Mouse (Mus musculus) cerebellum, adult 9-11 months (tissue): Measurements from ENCODE around the gene Vmp1.

Experiments
- DNase-seq: peaks from one replicate; pipeline ENCODE4 v3.0.0; 2022

Gene Vmp1

DNA sequence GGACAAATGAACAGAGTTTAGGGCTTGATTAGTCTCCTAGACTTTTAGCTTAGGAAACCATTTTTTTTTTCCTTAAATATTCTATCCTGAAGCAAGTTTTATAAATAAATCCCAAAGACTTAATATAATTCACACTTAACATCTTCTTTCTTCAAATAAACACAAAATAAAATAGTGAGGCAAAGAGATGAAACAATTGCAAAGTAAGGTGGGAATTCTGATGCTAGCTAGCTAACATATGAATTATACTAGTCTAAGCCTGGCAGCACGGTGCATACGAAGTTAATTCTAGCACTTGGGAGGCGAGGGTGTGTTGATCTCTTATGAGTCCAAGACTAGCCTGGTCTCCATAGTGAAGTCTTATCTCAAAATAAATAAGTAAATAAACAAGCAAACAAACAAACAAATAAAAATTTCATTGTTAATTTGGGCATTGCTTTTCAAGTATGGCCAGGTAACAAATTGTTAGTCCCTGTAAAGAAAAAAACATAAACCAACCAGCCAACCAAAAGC is 100.3 kb downstream of the Vmp1 start:
- no peak for DNase-seq

DNA sequence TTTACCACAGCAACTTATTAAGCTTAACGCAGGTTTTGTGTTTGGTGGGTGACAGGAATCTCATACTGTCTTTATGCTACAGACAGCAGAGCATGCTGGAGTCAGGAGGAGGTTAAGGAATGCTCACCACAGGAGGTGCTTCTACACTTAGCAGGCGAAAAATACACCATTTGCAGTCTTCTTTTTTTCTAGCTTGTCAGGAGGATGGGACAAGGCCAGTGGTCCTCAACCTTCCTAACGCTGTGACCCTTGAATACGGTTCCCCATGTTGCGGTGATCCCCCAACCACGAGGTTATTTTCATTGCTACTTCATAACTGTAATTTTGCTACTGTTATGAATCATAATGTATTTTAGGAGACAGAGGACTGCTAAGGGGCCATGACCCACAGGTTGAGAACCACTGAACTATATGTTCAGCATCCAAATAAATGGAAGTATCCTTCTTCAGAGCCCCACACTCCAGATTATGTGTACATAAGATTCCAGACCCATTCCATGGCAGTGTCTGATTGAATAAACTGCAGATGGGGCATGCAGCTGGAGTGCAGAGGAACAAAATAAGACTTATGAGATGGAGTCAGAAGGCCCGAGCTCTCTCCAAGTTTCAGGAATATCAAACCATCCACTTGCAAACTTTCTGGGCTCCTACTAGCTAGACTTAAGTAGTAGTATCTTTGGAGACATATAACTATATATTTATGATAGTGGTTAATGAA is 100.9 kb downstream of the Vmp1 start:
- DNase-seq: no peak

DNA sequence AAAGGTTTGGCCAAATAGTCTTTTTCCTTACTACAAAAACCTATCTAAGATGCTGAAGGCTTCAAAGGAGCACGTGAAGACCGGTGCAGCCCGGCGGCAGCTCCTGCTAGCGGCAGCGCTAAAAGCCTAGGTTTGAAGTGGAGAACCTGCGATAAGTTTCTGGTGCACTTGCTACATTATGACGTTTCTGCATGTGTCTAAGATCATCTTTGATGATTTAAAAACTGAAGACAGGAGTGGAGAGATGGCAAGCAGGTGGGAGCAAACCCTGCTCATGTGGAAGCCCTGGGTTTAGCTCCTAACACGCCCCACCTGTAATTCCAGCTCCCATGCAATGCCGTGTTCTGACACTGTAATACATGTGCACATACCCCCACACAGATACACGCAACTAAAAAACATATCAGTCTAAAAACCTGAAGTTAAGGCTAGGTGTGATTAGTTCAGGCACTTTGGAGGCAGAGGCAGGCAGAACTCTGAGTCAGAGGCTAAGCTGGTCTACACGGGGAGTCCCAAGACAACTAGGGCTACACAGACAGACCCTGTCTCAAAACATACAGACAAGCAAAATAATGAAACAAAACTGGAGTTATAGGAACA is 101.6 kb downstream of the Vmp1 start:
- DNase-seq: no peak

DNA sequence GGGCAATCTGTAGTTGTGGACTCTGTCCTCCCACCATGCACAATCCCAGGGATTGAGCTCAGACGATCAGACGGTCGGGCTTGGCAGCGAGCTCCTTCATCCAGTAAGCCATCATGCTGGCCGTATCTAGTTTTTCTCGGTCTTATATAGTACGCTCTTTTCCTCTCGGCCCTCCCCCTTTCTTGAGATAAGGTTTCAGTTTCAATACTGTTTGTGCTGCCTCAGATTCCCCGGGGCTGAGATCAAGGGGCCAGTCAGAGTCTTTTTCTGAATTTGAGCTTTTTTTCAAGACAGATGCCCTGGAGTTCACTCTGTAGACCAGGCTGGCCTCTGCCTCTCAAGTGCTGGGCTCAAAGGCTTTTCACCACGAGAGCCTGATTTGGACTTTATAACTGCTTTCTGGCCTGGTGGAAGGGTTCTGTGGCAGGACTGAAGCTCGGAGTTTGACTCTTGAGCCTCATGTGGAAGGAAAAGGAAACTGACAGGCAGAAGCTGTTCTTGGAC is 102.3 kb downstream of the Vmp1 start:
- no peak for DNase-seq

DNA sequence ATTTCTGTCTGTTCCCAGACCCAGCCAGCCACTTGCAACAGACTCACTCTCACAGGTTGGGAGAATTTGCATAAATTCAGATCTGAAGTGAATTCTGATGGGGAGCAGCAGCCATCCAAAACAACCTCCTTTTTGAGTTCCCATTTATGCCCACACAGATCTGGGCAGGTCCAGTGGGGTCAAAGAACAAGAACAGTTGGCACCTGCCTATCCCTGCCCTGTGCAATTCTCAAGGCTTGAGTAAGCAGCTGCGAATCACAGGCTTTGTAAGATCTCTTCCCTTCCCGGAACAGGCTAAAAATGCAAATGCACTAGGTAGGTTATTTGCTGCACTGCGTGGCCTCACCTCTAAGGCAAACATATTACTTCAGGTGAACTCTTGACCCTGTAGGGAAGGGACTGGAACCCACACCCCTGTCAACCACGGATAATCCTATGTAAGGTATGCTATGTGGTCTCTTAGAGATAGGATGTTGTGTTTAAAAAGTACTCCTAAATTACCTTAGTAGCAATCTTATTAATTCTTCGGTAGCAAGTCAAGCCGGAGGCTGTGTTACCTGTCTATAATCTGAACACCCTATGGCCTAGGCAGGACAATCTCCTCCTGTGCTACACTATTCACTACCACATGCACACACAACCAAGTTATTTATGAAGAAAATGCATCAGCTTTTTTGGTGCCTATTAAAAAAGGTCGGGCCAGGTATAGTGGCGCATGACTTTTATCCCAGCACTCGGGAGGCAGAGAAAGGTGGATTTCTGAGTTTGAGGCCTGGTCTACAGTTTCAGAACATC is 103.1 kb downstream of the Vmp1 start:
- no peak for DNase-seq

DNA sequence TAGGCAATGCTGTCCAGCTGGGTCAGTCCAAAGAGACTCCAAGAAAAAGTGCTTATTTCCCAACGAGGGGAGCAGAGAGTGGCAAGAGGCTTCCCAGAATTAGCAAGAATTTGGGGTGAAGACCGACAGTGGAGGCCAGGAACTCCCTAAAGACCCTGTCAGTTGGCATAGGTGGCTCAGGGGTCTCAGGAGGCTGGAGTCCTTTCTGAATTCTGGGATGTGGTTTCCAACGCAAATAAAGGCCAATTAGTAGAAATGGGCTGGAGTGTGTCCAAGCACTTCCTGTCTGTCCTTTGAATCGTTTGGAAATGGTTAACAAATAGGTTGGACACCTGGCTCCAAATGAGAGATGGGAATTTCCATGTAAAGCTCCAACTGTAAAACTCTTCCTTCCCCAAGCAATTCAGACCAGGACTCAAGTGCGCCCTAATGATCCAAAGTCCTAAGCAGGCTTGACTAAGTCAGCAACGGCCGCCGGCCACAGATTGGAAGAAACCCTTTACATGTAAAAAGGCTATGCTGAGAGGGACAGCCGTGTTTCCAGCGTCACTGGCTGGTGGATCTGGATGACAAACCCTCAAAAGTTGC is 103.8 kb downstream of the Vmp1 start:
- DNase-seq: no peak

DNA sequence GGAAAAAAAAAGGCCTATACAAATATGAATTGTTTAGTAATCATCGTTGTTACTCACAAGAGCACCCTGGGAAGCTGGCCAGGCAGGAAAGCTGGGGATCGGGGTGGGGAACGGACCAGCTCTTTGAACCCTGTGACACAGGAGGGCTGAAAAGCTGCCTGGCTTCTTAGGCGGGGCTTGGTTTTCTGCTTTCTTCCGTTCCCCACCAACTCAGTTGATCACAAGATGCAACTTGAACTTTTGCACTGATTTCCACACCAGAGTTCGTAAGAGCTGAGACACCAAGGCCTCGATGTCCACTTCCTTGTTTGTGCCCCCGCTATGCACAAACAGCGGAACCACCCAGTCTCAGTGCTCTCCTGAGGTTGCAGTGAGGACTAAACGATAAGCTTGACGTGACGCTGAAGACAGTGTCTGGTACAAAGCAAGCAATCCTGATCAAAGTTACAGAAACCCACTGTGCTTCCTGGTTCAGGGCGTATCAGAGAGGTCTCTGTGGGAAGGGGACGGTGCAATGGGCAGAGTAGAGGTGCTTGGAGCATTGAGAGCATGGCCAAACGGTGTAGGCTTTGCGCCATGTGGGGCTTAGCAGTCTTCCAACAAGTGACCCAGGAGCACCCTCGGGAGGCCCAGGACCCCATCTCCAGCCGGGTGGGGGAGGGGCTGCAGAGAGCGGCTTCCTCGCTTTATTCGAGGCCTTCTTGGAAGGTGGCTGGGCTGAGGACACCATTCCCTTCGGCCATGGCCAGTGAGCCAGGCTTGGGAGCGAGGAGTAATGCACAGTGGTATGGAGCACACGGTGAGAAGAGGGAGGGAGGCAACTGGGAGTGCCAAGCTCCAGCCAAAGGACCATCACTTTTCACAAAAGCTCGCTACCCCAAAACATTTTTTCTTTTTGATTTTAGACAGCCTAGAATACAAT is 104.6 kb downstream of the Vmp1 start:
- no peak for DNase-seq

DNA sequence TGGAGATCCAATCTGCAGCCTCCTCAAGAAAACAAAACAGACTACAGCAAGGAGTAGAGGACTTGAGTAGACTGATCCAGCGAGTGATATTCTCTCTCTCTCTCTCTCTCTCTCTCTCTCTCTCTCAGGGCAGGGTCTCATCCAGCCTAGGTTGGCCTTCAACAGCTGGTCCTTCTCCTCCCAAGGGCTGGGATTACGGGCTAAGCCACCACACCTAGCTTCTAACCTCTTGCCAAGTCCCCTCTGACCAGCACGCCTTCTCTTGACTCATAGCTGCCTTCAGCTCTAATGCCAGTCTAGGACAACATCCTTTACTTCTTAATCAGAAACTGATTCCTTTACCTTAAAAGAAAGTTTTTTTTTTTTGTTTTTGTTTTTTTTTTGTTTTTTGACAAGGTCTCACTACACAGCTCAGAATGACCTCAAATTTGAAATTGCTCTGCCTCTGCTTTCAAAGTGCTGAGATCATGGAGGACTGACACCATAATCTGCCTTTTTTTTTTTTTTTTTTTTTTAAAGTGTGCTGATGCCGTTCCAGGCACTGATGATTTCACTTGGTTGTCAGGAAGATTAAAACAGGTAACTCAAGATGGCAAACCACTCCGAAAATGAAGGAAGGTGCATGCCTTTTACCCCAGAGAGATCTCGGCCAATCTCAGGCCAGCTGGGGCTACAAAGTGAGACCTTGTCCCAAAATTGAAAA is 105.4 kb downstream of the Vmp1 start:
- no peak for DNase-seq

DNA sequence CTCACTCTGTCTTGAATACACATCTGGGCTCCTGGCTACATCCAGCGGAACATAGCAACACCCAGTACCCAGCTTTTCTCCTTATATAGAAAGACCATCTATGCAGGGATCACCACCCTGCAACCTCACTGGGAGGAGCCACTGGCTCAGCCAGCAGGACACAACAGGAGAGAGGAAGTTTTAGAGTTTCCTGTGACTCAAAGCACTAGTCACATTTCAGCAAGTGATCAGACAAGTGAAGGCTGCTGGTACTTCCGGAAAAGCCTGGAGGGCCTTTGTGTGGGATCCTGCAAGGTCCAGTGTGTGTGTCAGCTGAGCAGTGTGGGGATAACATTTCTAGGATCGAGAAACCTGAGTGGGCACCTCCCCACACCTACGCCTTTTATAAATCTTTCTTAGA is 106.4 kb downstream of the Vmp1 start:
- no peak for DNase-seq

DNA sequence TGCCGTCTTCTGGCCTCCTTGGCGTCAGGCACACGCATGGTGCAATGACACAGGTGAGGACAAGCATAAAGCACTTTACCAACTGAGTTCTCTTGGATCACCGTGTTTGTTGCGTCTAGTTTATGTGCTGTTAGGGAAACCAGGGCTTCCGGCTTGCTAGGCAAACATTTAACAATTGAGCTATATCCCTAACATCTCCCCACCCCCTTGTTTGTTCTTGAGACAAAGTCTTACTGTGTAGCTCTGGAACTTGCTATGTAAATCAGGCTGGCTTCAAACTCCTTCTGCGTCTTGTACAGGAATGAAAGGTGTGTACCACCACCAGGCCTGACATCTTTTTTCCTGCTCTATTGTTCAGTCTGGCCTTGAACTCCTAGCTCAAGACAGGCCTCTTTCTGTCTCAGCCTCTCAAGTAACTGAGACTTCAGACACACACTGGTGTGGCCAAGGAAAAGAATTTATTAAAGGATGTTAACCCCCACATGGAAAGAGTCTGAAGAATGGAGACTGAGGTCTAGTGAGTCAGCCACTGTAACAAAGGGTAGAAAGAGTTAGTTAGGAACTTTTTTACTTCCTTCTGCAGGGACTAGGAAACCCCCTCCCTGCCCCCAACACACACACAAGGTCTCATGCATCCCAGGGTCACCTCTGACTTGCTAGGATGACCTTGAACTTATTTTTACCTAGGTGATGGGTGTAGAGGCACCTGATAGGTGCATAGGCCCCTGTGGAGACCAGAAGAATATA is 107.8 kb downstream of the Vmp1 start:
- no peak for DNase-seq

DNA sequence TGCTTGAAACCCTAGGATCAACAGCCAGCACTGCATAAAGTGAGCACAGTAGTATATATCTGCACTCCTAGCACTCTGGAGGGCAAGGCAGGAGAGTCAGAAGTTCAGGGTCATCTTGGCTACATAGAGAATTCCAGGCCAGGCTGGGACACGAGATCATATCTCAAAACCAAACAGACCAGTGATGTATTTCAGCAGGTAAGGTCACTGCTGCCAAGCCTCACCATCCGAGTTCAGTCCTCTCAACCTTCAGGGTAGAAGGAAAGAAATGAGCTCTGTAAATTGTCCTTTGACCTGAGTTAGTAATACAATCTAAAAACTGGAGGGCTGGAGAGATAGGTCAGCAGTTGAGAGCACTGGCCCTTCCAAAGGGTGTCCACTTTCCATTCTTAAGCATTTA is 109.2 kb downstream of the Vmp1 start:
- no peak for DNase-seq

DNA sequence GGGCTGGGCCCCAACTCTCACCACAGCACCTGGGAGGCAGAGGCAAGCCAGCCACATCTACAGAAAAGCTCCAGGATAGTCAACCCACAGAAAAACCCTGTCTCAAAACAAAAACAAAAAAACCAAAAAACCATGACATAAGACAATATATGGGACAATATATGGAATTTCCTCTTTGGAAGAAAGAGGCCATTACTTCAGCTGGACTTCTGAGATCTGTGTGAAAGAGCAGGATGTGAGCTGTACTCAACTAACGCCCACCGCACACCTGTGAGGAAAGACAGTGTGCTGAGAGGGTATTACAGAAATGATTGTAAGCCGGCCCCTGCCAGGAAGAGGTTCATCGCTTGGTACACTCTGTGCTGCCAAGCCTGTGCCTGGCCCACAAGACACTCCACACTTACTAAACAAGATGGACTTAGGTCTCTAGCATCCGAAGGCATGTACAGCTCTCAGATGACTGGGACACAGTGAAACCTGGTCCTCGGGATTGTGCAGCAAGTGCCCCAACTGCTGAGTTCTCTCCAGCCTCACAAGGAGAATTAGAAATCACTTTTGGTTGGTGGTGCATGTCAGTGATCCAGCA is 109.9 kb downstream of the Vmp1 start:
- DNase-seq: no peak

DNA sequence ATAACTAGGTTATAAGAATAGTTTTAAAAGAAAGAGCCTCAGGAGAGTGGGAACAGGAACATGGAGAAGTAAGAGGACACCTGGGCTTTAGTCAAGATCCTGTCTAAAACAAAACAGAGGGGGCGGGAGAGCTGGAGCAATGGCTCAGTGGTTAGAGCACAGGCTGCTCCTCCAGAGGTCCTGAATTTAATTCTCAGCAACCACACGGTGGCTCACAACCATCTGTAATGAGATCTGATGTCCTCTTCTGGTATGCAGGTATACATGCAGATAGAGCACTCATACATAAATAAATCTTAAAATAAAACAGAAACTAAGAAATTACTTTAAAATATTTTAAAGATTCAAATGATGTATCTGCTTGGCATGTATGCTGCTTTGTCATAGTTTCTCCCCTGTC is 111.0 kb downstream of the Vmp1 start:
- no peak for DNase-seq

DNA sequence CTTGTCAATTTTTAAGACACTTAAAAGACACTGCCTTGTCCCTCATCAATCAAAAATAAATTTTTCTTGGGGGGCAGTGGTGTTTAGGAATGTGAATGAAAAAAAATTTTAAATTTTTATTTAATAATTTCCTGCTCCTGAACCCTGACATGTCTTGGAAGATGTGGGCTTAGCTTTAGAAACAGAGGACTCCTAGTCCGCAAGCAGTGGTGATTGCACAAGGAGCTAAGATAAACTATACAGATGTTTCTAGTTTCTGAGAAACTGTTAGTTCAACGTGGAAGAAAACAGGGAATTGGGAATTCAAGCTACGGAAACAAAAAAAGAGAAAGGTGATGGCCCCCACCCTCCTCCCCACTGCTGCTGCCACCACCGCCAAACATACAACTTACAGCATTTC is 111.8 kb downstream of the Vmp1 start:
- DNase-seq: no peak

DNA sequence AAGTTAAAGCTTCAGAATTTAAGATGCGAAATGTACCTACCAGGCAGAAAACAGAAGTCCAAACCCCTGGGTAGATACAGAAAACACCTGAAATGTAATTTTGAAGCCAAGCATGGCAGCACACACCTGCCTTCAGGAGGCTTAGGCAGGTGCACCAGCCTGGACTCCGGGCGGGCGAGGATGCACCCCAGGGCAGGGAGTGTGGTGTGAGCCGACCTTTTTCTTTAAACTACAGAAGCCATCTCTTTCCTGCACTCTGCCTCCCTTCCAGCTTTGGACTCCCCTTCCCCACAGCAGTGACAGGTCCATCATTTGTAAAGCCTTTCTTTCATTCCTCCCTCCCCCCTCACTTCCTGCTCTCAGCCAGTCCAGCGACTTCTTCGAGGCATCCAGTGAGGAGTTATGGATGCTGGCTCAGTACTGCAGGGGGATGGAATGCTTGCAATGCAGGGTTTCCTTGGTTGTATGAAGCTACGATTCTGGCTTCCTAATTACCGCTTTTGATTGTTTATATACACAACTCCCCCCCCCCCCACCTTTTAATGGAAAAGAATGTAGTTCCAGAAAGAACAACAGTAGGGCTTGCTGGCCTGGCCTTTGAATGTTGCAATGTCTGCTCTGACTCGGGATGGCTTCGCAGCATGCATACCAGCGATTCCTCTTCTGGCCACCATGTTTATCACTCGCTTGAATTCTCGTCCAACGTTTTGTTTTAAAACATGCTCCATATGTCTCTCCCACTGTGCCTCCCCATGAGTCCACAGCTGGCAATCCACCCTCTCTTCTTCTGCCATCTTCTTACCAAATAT is 112.4 kb downstream of the Vmp1 start:
- no peak for DNase-seq

DNA sequence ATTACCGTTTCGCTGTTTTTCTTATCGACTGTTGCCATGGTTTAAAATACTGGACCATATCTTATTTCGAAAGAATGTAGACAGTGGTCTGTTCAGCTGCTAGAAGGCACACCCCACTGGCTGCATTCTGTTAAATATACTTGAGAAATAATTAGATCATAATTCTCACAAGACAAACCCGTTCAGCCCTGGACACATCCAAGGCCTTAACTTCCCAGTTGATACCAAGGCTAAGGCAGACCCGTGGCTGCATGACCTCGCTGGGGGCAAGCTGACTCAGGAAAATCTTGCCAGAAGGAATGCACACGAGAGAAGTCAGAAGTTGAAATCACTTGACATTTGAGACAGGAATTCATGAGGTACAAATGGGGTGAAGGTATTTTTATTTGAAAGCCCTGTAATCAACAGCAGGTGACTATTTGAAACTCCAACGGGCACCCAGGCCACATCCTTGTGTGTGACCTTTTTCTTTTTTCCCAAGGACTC is 113.3 kb downstream of the Vmp1 start:
- no peak for DNase-seq

DNA sequence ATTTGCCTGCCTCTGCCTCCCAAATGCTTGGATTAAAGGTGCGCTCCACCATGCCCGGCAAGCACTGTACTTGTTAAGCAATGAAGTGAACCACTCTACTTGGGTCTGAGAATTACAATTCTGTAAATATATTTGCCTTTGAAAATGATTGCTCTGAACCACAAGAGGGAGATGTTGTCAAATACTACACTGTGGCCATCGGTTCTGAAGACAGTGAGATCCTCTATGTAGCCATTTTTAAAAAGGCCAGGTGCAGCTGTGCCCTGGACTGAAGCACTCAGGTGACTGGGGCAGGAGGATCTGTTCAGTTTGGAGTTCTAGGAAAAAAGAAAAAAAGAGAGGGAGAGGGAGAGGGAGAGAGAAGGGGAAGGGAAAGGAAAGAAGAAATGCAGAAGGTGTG is 115.2 kb downstream of the Vmp1 start:
- no peak for DNase-seq

DNA sequence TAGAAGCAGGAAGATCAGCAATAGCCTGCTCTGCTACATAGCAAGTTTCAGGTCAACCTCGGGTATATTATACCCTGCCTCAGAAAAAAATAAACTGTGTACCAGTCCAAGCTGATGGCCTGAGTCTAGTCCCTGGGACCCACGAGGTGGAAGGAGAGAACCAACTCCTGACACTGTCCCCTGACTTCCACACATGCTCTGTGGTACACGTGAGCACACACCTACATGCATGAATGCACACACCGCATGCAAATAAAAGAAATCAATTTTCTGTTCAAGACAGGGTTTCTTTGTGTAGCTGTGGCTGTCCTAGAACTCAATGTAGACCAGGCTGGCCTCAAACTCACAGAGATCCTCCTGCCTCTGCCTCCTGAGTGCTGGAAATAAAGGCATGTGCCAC is 125.4 kb downstream of the Vmp1 start:
- DNase-seq: no peak

DNA sequence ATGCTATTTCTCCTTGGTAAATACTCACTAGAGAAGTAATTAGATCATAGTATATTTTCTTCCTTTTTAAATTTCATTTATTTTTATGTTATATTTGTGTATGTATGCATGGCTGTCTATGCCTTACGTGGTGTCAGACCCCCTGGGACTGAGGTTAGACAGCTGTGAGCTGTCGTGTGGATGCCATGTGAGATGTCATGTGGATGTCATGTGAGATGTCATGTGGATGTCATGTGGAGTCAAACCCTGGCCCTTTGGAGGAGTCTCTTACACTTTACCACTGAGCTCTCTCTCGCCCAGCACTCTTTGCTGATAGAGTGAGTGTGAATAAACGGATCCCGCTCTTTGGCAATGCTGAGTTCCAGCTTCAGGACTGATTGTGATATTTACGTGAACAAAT is 130.1 kb downstream of the Vmp1 start:
- no peak for DNase-seq
